Mouse (Mus musculus) kidney, adult 2 months (tissue): ENCODE measurements around the gene Ap4s1.

Experiments
- CTCF ChIP-seq: fragments of 200-500 bp; conservative IDR thresholded peaks from 2 replicates; pipeline ENCODE4 v1.5.1; 2011; ENCODE audit warnings: low read depth, mild to moderate bottlenecking, control low read depth, low read length, moderate library complexity, mixed read lengths; ENCODE audit not compliant: insufficient read depth, insufficient read length
- POLR2A ChIP-seq: fragments of 200-500 bp; IDR thresholded peaks from one replicate; pipeline ENCODE4 v1.6.1; 2011; ENCODE audit warnings: low read depth, low read length, control low read depth

- no peak for TF ChIP-seq CTCF
- TF ChIP-seq POLR2A, result no peak
These were observed 54.1 kb downstream of the Ap4s1 start for GRCm38 (mm10) chr12:51744957-51745356.
